Mouse (Mus musculus): ENCODE data around the gene Zbtb34.

Gene Zbtb34

DNA sequence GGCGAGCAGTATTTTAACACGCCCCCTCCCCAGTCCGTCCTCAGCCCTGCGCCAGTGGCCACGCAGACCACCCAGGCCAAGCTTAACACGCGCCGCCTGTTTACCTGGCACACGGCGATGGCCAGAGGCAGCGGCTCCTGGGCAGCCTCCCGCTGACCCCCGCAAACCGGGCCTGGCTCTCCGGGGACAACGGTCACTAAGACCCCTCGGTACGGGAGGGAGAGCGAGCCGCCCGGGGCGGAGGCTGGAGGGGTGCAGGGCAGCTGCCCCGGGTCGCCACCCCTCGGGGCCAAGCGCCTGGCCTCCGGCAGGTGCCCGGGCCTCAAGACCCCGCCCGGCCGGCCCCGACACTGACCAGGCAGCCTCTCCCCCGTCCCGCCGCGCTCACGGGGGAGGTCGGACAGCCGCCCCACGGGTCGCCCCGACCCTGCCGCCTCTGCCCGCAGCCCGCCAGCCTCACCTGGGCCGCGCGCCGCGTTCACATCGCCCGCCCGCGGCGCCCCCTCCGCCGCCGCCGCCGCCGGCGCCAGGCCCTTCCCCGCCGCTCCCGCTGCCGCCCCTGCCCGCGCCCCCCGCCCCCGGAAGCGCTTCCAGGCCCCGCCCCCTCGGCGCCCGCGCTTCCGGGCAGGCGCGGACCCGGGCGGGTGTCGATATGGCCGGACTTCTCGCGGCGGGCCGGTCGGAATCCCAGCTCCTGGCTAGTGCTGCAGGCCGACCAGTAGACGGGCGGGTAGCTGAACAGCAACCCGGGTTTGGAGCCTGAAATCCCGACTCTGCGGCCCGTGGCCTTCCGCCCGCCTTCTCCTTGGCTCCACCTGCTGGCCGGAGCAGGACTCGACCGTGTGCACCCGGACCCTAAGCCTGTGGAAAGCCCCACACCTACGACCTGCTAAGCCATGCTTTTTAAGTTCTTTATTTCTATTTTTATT is at the start of gene Zbtb34:
Gene Zbtb34, minus strand, starts transcription at position 554 of the 929 bp plus-strand sequence.
- peak; percentile 73 for DNase-seq (ENCODE audit: low spot score)

GRCm38 (mm10) chr2:33477961-33478755 is 47.0 kb upstream of the Zbtb34 start:
- DNase-seq (ENCODE audit: low spot score), result no peak

GRCm38 (mm10) chr2:33475961-33476360 is 44.8 kb upstream of the Zbtb34 start:
- peak; percentile 34 for DNase-seq (ENCODE audit: low spot score)

GRCm38 (mm10) chr2:33468466-33469097 is 37.5 kb upstream of the Zbtb34 start, which contains the start of gene Zbtb43:
Zbtb43 (minus strand) TSS chr2:33468559.
- DNase-seq (ENCODE audit: low spot score), result peak; percentile 98

GRCm38 (mm10) chr2:33467546-33468465 is 36.7 kb upstream of the Zbtb34 start:
- DNase-seq (ENCODE audit: low spot score), result peak; percentile 53

- DNase-seq (ENCODE audit: low spot score), result peak; percentile 63
Observed at GRCm38 (mm10) chr2:33465966-33466365, 34.8 kb upstream of the Zbtb34 start.

GRCm38 (mm10) chr2:33465215-33465614 is 34.1 kb upstream of the Zbtb34 start:
- no peak for DNase-seq (ENCODE audit: low spot score)

- no peak for DNase-seq (ENCODE audit: low spot score)
Observed at GRCm38 (mm10) chr2:33462066-33462465, 30.9 kb upstream of the Zbtb34 start.

DNA sequence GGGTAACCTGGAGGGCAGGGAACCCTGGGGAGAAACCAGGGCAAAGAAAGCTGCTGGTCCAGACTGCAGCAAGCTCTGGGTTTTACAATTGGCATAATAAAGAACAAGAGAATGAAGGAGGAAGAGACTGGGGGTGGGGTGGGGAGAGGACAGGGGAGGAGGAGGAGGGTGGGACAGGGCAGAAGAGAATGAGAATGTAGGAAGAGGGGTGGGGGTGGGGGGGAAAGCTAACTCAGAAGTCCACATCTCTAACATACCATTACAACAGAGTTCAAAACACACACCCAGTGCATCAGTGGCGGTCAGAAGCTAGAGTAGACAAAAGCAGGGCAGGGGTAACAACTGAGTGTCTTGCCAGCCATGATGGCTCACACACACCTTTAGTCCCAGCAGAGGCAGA is 29.9 kb upstream of the Zbtb34 start:
- DNase-seq (ENCODE audit: low spot score), result no peak

- no peak for DNase-seq (ENCODE audit: low spot score)
Observed at GRCm38 (mm10) chr2:33459660-33460059, 28.5 kb upstream of the Zbtb34 start.

DNA sequence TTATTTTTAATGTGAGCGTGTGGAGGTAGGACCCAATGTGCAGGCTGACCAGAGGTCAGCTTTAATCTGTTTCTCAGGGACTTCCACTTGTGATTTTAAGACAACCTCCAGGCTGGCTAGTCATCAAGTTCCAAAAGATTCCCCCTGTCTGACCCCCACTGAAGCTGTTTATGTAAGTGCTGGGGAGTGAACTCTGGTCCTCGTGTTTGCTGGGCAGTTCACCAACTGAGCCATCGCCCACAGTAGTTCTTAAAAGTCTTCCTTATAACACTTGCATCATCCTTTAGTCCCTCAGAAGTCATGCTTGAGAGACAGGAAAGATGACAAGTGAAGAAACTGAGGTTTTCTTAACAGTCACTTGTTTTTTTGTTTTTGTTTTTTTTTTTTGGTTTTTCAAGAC is 25.6 kb upstream of the Zbtb34 start:
- peak; percentile 62 for DNase-seq (ENCODE audit: low spot score)

GRCm38 (mm10) chr2:33456242-33456641 is 25.1 kb upstream of the Zbtb34 start:
- no peak for DNase-seq (ENCODE audit: low spot score)

DNA sequence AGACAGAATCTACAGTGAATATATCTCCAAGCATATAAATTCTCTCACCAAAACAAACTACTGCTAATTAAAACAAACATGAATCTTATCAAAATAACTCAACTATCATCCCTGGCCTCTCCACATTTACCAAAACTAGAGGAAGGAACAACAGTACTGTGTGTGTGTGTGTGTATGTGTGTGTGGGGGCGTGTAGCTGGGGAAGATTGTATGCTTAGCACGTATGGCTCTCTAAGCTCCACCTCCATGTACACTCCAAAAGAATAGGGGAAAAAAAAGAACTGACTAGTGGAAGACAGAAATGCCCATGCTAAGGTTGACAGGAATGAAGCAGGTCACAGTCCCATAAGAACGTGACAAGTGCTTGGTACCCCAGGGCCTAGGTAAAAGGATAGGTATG is 24.2 kb upstream of the Zbtb34 start:
- no peak for DNase-seq (ENCODE audit: low spot score)

GRCm38 (mm10) chr2:33454816-33455215 is 23.7 kb upstream of the Zbtb34 start:
- no peak for DNase-seq (ENCODE audit: low spot score)

- no peak for DNase-seq (ENCODE audit: low spot score)
Observed at GRCm38 (mm10) chr2:33453476-33453875, 22.4 kb upstream of the Zbtb34 start.

GRCm38 (mm10) chr2:33452721-33453120 is 21.6 kb upstream of the Zbtb34 start:
- DNase-seq (ENCODE audit: low spot score), result no peak

GRCm38 (mm10) chr2:33452140-33452539 is 21.0 kb upstream of the Zbtb34 start:
- peak; percentile 79 for DNase-seq (ENCODE audit: low spot score)

GRCm38 (mm10) chr2:33451038-33451978 is 20.2 kb upstream of the Zbtb34 start:
- no peak for DNase-seq (ENCODE audit: low spot score)

GRCm38 (mm10) chr2:33449119-33449873 is 18.2 kb upstream of the Zbtb34 start:
- DNase-seq (ENCODE audit: low spot score), result no peak

Measured in adipocyte (in vitro differentiated cells).